Mouse (Mus musculus): ENCODE data around the gene Ren1. TPM values are rescaled to one million over a fixed set of nuclear protein-coding genes. Genes with fewer than 3 reads are reported as not detected.

The Ren1 gene
- polyA plus RNA-seq, 1 experiment = 2.6 TPM

- TF ChIP-seq CTCF (IDR thresholded peaks at IDR 0.05; ENCODE audit: control insufficient read depth, insufficient read depth, insufficient replicate concordance, low read depth, low read length) (peak; percentile 91), POLR2A (IDR thresholded peaks at IDR 0.05; ENCODE audit: control insufficient read depth, low read depth, low read length) (no peak)
- Histone ChIP-seq H3K36me3 (ENCODE audit: control insufficient read depth, insufficient read depth, low read length) (no peaks in the 10 kb centered on the region), H3K27ac (ENCODE audit: control insufficient read depth, insufficient read depth, low read depth, low read length) (no peak overlapping the region), H3K4me3 (ENCODE audit: control insufficient read depth, low read depth, low read length) (no peak overlapping the region), H3K4me1 (ENCODE audit: control insufficient read depth, insufficient read depth, low read length) (peaks cover 12% of the 10 kb centered on the region), H3K27me3 (ENCODE audit: control insufficient read depth, insufficient read depth, low read length) (no peaks in the 10 kb centered on the region)
Measured at GRCm38 (mm10) chr1:133385506-133385905, 35.2 kb downstream of the Ren1 start.

DNA sequence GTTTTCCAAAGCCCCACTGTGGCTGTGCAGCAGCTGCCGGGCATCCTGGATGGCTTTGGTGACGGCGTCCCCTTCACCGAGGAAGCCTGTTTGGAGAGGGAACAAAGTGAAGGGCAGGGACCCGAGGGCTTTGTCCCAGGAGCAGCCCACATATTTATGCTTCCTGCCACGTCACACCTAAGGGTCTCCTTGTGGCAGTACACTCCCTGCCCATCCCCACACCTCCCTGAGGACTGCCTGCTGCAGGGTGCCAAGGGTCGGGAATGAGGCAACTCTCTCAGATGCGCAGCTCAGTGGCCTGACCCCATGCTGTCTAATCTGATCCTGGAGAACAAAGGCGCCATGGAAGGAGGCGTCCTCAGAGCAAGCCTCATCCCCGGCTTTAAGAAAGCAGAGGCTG is 35.9 kb downstream of the Ren1 start:
- TF ChIP-seq CTCF (IDR thresholded peaks at IDR 0.05; ENCODE audit: control insufficient read depth, insufficient read depth, insufficient replicate concordance, low read depth, low read length) = no peak
- no peak for TF ChIP-seq POLR2A (IDR thresholded peaks at IDR 0.05; ENCODE audit: control insufficient read depth, low read depth, low read length)
- Histone ChIP-seq H3K4me3 (ENCODE audit: control insufficient read depth, low read depth, low read length) (no peak overlapping the region), H3K27me3 (ENCODE audit: control insufficient read depth, insufficient read depth, low read length) (no peaks in the 10 kb centered on the region), H3K27ac (ENCODE audit: control insufficient read depth, insufficient read depth, low read depth, low read length) (no peak overlapping the region), H3K36me3 (ENCODE audit: control insufficient read depth, insufficient read depth, low read length) (no peaks in the 10 kb centered on the region), H3K4me1 (ENCODE audit: control insufficient read depth, insufficient read depth, low read length) (peaks cover 10% of the 10 kb centered on the region)

DNA sequence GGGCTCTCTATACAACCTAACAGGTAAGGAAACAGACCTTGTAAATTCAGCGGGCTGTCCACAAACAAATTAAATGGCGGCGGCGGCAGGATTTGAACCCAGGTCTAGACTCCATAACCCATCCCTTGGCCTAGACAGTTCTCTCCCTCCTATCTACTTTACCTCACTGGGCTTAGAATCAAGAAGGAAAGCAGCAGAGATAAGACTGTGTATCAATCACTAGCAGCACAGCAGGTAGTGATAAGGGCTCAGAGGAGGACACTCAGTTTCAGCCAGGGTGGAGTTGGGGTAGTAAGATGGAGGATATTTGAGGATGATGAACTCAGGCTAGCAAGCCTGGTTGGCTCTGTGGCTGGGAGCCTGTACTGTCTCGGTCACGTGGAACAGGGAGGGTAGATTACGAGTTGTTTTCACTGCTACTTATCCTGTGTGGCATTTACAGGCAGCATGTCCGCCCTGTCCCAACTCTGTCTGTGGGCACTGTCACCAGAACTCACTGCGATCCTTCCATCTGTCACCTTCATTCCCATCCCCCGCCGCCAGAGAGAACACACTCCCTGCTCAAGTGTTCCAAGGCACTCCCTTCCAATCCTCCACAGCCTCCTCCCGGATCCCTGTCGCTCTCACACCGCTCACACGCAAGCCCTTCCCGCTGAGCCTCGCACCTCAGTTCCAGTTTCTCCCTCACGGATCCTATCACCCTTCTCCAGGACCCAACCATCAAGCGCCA is 37.4 kb downstream of the Ren1 start:
- peaks cover 5% of the 10 kb centered on the region for H3K4me1 ChIP-seq (ENCODE audit: control insufficient read depth, insufficient read depth, low read length)
- TF ChIP-seq POLR2A (IDR thresholded peaks at IDR 0.05; ENCODE audit: control insufficient read depth, low read depth, low read length) (no peak), CTCF (IDR thresholded peaks at IDR 0.05; ENCODE audit: control insufficient read depth, insufficient read depth, insufficient replicate concordance, low read depth, low read length) (no peak)

GRCm38 (mm10) chr1:133394702-133395101 is 44.4 kb downstream of the Ren1 start:
- Histone ChIP-seq H3K36me3 (ENCODE audit: control insufficient read depth, insufficient read depth, low read length) (no peaks in the 10 kb centered on the region), H3K27me3 (ENCODE audit: control insufficient read depth, insufficient read depth, low read length) (no peaks in the 10 kb centered on the region), H3K4me1 (ENCODE audit: control insufficient read depth, insufficient read depth, low read length) (no peaks in the 10 kb centered on the region; the same call in 1 of the 2 replicates), H3K27ac (ENCODE audit: control insufficient read depth, insufficient read depth, low read depth, low read length) (no peak overlapping the region), H3K4me3 (ENCODE audit: control insufficient read depth, low read depth, low read length) (no peak overlapping the region)
- TF ChIP-seq POLR2A (IDR thresholded peaks at IDR 0.05; ENCODE audit: control insufficient read depth, low read depth, low read length) = no peak
- TF ChIP-seq CTCF (IDR thresholded peaks at IDR 0.05; ENCODE audit: control insufficient read depth, insufficient read depth, insufficient replicate concordance, low read depth, low read length) = no peak

More for the DNA sequence above, 37.4 kb downstream of the Ren1 start:
- no peaks in the 10 kb centered on the region for H3K36me3 ChIP-seq (ENCODE audit: control insufficient read depth, insufficient read depth, low read length)
- no peaks in the 10 kb centered on the region for H3K27me3 ChIP-seq (ENCODE audit: control insufficient read depth, insufficient read depth, low read length)
- no peak overlapping the region for H3K27ac ChIP-seq (ENCODE audit: control insufficient read depth, insufficient read depth, low read depth, low read length)
- no peak overlapping the region for H3K4me3 ChIP-seq (ENCODE audit: control insufficient read depth, low read depth, low read length)

DNA sequence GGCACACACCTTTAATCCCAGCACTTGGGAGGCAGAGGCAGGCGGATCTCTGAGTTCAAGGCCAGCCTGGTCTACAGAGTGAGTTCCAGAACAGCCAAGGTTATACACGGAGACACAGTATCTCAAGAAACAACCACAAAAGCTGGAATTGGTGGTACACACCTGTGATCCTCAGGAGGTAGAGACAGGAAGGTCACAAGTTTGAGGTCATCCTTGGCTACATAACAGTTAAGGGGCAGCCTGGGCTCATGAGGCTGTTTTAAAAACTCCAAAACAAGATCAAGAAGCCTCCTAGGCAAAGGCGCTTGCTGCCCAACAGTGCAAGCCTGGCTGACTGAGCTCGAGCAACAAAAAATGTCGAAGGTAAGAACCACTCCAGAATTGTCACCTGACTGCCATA is 46.4 kb downstream of the Ren1 start:
- H3K36me3 ChIP-seq (ENCODE audit: control insufficient read depth, insufficient read depth, low read length) = no peaks in the 10 kb centered on the region
- no peak for TF ChIP-seq POLR2A (IDR thresholded peaks at IDR 0.05; ENCODE audit: control insufficient read depth, low read depth, low read length)
- no peak for TF ChIP-seq CTCF (IDR thresholded peaks at IDR 0.05; ENCODE audit: control insufficient read depth, insufficient read depth, insufficient replicate concordance, low read depth, low read length)
- no peak overlapping the region for H3K27ac ChIP-seq (ENCODE audit: control insufficient read depth, insufficient read depth, low read depth, low read length)
- H3K4me3 ChIP-seq (ENCODE audit: control insufficient read depth, low read depth, low read length) = no peak overlapping the region
- H3K27me3 ChIP-seq (ENCODE audit: control insufficient read depth, insufficient read depth, low read length) = no peaks in the 10 kb centered on the region
- no peaks in the 10 kb centered on the region; the same call in 1 of the 2 replicates for H3K4me1 ChIP-seq (ENCODE audit: control insufficient read depth, insufficient read depth, low read length)

DNA sequence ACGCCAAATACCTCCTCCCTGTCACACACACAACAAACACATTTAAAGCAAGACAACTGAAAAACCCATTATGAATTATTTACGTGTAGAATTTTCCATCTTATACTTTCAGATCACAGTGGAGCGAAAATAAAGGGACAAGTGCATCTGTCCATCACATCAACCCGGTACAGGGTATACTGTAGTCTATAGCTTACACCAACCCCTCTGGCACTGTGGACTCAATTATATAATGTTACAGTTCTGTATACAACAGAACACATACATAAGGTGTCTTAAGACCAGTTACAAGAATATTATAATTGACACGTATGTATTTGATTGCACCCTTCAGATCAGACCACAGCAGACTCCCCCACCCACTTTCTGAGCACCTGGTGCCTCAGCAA is 46.8 kb downstream of the Ren1 start:
- Histone ChIP-seq H3K4me1 (ENCODE audit: control insufficient read depth, insufficient read depth, low read length) (no peaks in the 10 kb centered on the region; the same call in 1 of the 2 replicates), H3K27me3 (ENCODE audit: control insufficient read depth, insufficient read depth, low read length) (no peaks in the 10 kb centered on the region), H3K4me3 (ENCODE audit: control insufficient read depth, low read depth, low read length) (no peak overlapping the region), H3K27ac (ENCODE audit: control insufficient read depth, insufficient read depth, low read depth, low read length) (no peak overlapping the region), H3K36me3 (ENCODE audit: control insufficient read depth, insufficient read depth, low read length) (no peaks in the 10 kb centered on the region)
- no peak for TF ChIP-seq CTCF (IDR thresholded peaks at IDR 0.05; ENCODE audit: control insufficient read depth, insufficient read depth, insufficient replicate concordance, low read depth, low read length)
- no peak for TF ChIP-seq POLR2A (IDR thresholded peaks at IDR 0.05; ENCODE audit: control insufficient read depth, low read depth, low read length)

- H3K4me1 ChIP-seq (ENCODE audit: control insufficient read depth, insufficient read depth, low read length) = no peaks in the 10 kb centered on the region; the same call in 1 of the 2 replicates
- no peak for TF ChIP-seq CTCF (IDR thresholded peaks at IDR 0.05; ENCODE audit: control insufficient read depth, insufficient read depth, insufficient replicate concordance, low read depth, low read length)
- no peak for TF ChIP-seq POLR2A (IDR thresholded peaks at IDR 0.05; ENCODE audit: control insufficient read depth, low read depth, low read length)
- no peak overlapping the region for H3K27ac ChIP-seq (ENCODE audit: control insufficient read depth, insufficient read depth, low read depth, low read length)
- H3K27me3 ChIP-seq (ENCODE audit: control insufficient read depth, insufficient read depth, low read length) = no peaks in the 10 kb centered on the region
- no peak overlapping the region for H3K4me3 ChIP-seq (ENCODE audit: control insufficient read depth, low read depth, low read length)
- H3K36me3 ChIP-seq (ENCODE audit: control insufficient read depth, insufficient read depth, low read length) = no peaks in the 10 kb centered on the region
Measured at GRCm38 (mm10) chr1:133397483-133398237, 47.4 kb downstream of the Ren1 start.
